Mouse (Mus musculus) lung, embryonic 14.5 days (tissue): ENCODE measurements at regions not wholly inside any gene's neighbourhood (a gene's known extent, or its start where the extent isn't known, plus 50 kb on each side); places are given as distances from the start of the nearest gene placed in this dataset.

Experiments used
- ATAC-seq: fragments of 200-750 bp; cut with Nextera tagmentation; 2 replicates; pipeline ENCODE4 v1.8.0; 2017; ENCODE audit warnings: mild to moderate bottlenecking, moderate TSS enrichment, moderate library complexity; ENCODE audit not compliant: insufficient read depth
- DNase-seq: peaks from one replicate; pipeline ENCODE4 v3.0.0-alpha.2; 2015
- H3K27ac ChIP-seq: fragments of 300-500 bp; sonication (generic); 2 replicates; pipeline ENCODE4 v1.5.1; 2014; ENCODE audit warnings: low read depth, mild to moderate bottlenecking, moderate library complexity
- H3K27me3 ChIP-seq: fragments of 300-500 bp; sonication (generic); 2 replicates; pipeline ENCODE4 v1.6.1; 2014; ENCODE audit warnings: low read length, control low read depth; ENCODE audit not compliant: insufficient read depth
- H3K36me3 ChIP-seq: fragments of 300-500 bp; sonication (generic); 2 replicates; pipeline ENCODE4 v1.6.1; 2014; ENCODE audit warnings: control low read depth; ENCODE audit not compliant: insufficient read depth
- H3K4me1 ChIP-seq: fragments of 300-500 bp; sonication (generic); 2 replicates; pipeline ENCODE4 v1.6.1; 2014; ENCODE audit warnings: antibody characterized with exemption, control low read depth; ENCODE audit not compliant: insufficient read depth
- H3K4me2 ChIP-seq: fragments of 300-500 bp; sonication (generic); 2 replicates; pipeline ENCODE4 v1.6.1; 2014; ENCODE audit warnings: mild to moderate bottlenecking
- H3K4me3 ChIP-seq: fragments of 300-500 bp; sonication (generic); 2 replicates; pipeline ENCODE4 v1.5.1; 2014; ENCODE audit warnings: low read depth, low read length
- H3K9ac ChIP-seq: fragments of 300-500 bp; sonication (generic); 2 replicates; pipeline ENCODE4 v1.6.1; 2014
- H3K9me3 ChIP-seq: fragments of 300-500 bp; sonication (generic); 2 replicates; pipeline ENCODE4 v1.6.1; 2016; ENCODE audit warnings: low read depth, low read length, control low read depth
- CTCF ChIP-seq: IDR thresholded peaks from 2 replicates; pipeline ENCODE4 v1.5.1; 2016; ENCODE audit warnings: antibody characterized with exemption, low read depth
- WGBS: fragments of 180-500 bp; shearing (Covaris S2); extraction: QIAGEN DNeasy Blood & Tissue Kit; methylation state at CpG from one replicate; pipeline ENCODE4 v1.1.7; 2014; 5-methylcytosine and 5-hydroxymethylcytosine counted together

- no peak for TF ChIP-seq CTCF
- no peak for DNase-seq
- WGBS = 71% methylated on average over 4 of the region's 4 CpGs
Observed at GRCm38 (mm10) chr2:79045508-79045907, 177.6 kb downstream of the Ube2e3 start.

GRCm38 (mm10) chr2:79048020-79048419 lies 180.1 kb downstream of the Ube2e3 start:
- TF ChIP-seq CTCF = no peak
- Histone ChIP-seq H3K4me2 (no peak overlapping the region), H3K36me3 (no peaks in the 10 kb centered on the region), H3K4me3 (no peak overlapping the region), H3K27me3 (no peaks in the 10 kb centered on the region), H3K27ac (no peak overlapping the region), H3K9me3 (no peaks in the 10 kb centered on the region), H3K9ac (no peak overlapping the region), H3K4me1 (no peaks in the 10 kb centered on the region)
- ATAC-seq = no peak
- WGBS = 62% methylated on average over 7 of the region's 7 CpGs
- no peak for DNase-seq

More at GRCm38 (mm10) chr2:79045508-79045907, 177.6 kb downstream of the Ube2e3 start:
- Histone ChIP-seq H3K9me3 (no peaks in the 10 kb centered on the region), H3K27me3 (no peaks in the 10 kb centered on the region), H3K36me3 (no peaks in the 10 kb centered on the region), H3K4me2 (no peak overlapping the region), H3K4me3 (no peak overlapping the region), H3K27ac (no peak overlapping the region), H3K9ac (no peak overlapping the region), H3K4me1 (no peaks in the 10 kb centered on the region)
- ATAC-seq = no peak

- 87% methylated on average over 5 of the region's 5 CpGs for WGBS
- H3K27me3 ChIP-seq = no peaks in the 10 kb centered on the region
- H3K27ac ChIP-seq = no peak overlapping the region
- no peak for TF ChIP-seq CTCF
- H3K9ac ChIP-seq = no peak overlapping the region
- no peaks in the 10 kb centered on the region for H3K36me3 ChIP-seq
- DNase-seq (no peak), ATAC-seq (no peak)
- H3K9me3 ChIP-seq = no peaks in the 10 kb centered on the region
- no peak overlapping the region for H3K4me2 ChIP-seq
- H3K4me3 ChIP-seq = no peak overlapping the region
- H3K4me1 ChIP-seq = no peaks in the 10 kb centered on the region
Observed at GRCm38 (mm10) chr2:79048777-79049537, 181.0 kb downstream of the Ube2e3 start.

- no peak for DNase-seq
- Histone ChIP-seq H3K4me2 (no peak overlapping the region), H3K4me1 (no peaks in the 10 kb centered on the region), H3K9me3 (no peaks in the 10 kb centered on the region), H3K27ac (no peak overlapping the region), H3K36me3 (no peaks in the 10 kb centered on the region), H3K4me3 (no peak overlapping the region), H3K9ac (no peak overlapping the region), H3K27me3 (no peaks in the 10 kb centered on the region)
- ATAC-seq = no peak
- WGBS = 69% methylated on average over 1 of the region's 1 CpGs
- no peak for TF ChIP-seq CTCF
Observed at GRCm38 (mm10) chr2:79050495-79051046, 182.6 kb downstream of the Ube2e3 start.

DNA sequence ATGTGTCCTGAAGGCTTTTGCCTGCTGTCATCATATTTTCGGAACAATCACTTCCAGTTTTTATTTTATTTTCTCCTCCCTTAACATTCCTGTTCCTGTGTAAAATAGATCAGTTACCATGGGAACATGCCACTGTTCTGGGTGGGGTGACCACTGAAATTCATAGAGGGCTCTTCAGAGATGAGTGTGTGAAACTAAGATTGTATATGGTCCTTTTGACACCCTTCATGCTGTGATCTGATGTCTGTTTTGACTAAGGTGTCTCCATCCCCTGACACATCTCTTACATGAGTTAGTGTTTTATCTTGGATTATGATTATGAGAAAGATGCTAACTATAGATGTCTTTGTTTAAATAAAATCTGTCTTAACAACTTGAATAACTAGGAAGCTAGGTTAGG lies 184.3 kb downstream of the Ube2e3 start:
- WGBS = 60% methylated on average over 1 of the region's 1 CpGs
- TF ChIP-seq CTCF = no peak
- ATAC-seq = no peak
- Histone ChIP-seq H3K4me2 (no peak overlapping the region), H3K27me3 (no peaks in the 10 kb centered on the region), H3K36me3 (no peaks in the 10 kb centered on the region), H3K4me1 (no peaks in the 10 kb centered on the region), H3K9ac (no peak overlapping the region), H3K4me3 (no peak overlapping the region), H3K27ac (no peak overlapping the region), H3K9me3 (no peaks in the 10 kb centered on the region)
- DNase-seq = no peak

DNA sequence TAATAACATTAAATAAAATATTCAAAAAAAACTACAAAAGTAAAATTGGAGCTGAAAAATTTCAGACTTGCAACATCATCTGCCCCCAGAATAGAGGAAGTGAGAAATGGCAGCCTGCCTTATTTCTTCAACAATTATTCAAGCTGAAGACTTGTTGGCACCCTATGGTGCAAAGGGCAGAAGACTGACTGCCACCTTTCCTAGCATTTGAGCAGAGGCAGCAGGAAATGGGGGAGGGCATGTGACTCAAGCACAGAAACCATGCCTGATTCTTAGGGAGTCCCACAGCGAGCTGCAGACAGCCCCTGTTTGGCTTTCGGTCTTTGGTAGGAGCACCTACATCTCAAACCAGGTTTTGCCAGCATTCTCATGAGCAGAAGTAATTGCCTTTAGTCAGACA lies 188.2 kb downstream of the Ube2e3 start:
- Histone ChIP-seq H3K4me2 (no peak overlapping the region), H3K36me3 (no peaks in the 10 kb centered on the region), H3K27me3 (no peaks in the 10 kb centered on the region), H3K9ac (no peak overlapping the region), H3K4me1 (no peaks in the 10 kb centered on the region), H3K4me3 (no peak overlapping the region), H3K27ac (no peak overlapping the region), H3K9me3 (no peaks in the 10 kb centered on the region)
- ATAC-seq = no peak
- DNase-seq = no peak
- WGBS = 72% methylated on average over 2 of the region's 2 CpGs
- TF ChIP-seq CTCF = no peak

- H3K4me2 ChIP-seq = no peak overlapping the region
- no peak overlapping the region for H3K4me3 ChIP-seq
- H3K9ac ChIP-seq = no peak overlapping the region
- 85% methylated on average over 7 of the region's 7 CpGs for WGBS
- DNase-seq = no peak
- H3K27me3 ChIP-seq = no peaks in the 10 kb centered on the region
- H3K9me3 ChIP-seq = no peaks in the 10 kb centered on the region
- H3K27ac ChIP-seq = no peak overlapping the region
- ATAC-seq = no peak
- H3K36me3 ChIP-seq = no peaks in the 10 kb centered on the region
- no peaks in the 10 kb centered on the region for H3K4me1 ChIP-seq
- no peak for TF ChIP-seq CTCF
Observed at GRCm38 (mm10) chr2:79059115-79059943, 191.4 kb downstream of the Ube2e3 start.
